In genomic region chr17:27558845-27559244, GRCm38 (mm10) we compare ENCODE assay signal across 8 mouse cellular contexts. TPM values are rescaled to one million over a fixed set of nuclear protein-coding genes. Genes with fewer than 3 reads are reported as not detected.
DNase-seq lines count a peak whose midpoint lies in the region; ATAC-seq lines count a peak whose summit lies in the region.

No protein-coding gene starts in this region.

- peaks cover 33% of the 10 kb centered on the region for H3K4me1 ChIP-seq in neural tube, embryonic 11.5 days (ENCODE audit: control insufficient read depth, insufficient read depth, low read length)
- peaks cover 82% of the 10 kb centered on the region for H3K4me1 ChIP-seq in liver, embryonic 12.5 days

- H3K27me3 ChIP-seq in neural tube, embryonic 11.5 days (ENCODE audit: control insufficient read depth, insufficient read depth, low read length) = no peaks in the 10 kb centered on the region
- H3K27me3 ChIP-seq in liver, embryonic 12.5 days (replicated peaks) = no peaks in the 10 kb centered on the region

- peak overlapping the region; percentile 91 for H3K4me2 ChIP-seq in neural tube, embryonic 11.5 days (ENCODE audit: low read depth)
- H3K4me2 ChIP-seq in liver, embryonic 12.5 days = peak overlapping the region; percentile 96

- peak overlapping the region; percentile 32 for H3K9ac ChIP-seq in neural tube, embryonic 11.5 days (ENCODE audit: low read length)
- peak overlapping the region; percentile 98 for H3K9ac ChIP-seq in liver, embryonic 12.5 days

- peak overlapping the region; percentile 97 for H3K4me3 ChIP-seq in neural tube, embryonic 11.5 days (ENCODE audit: low read depth, low read length)
- H3K4me3 ChIP-seq in liver, embryonic 12.5 days = peak overlapping the region; percentile 91

- H3K36me3 ChIP-seq in neural tube, embryonic 11.5 days (ENCODE audit: control insufficient read depth, insufficient read depth, low read length) = 0 out of 2 replicates have a peak, but pooled peaks cover 2% of the 10 kb centered on the region
- peaks cover 37% of the 10 kb centered on the region for H3K36me3 ChIP-seq in liver, embryonic 12.5 days

- H3K27ac ChIP-seq in neural tube, embryonic 11.5 days (ENCODE audit: low read depth, low read length) = no peak overlapping the region
- peak overlapping the region; percentile 96 for H3K27ac ChIP-seq in liver, embryonic 12.5 days

- DNase-seq in cerebellum, adult 9-11 months = peak; percentile 61
- no peak for DNase-seq in neural tube, embryonic 11.5 days (ENCODE audit: low spot score)
- DNase-seq in neural tube, embryonic 10.5 days (ENCODE audit: extremely low spot score, low spot score) = no peak
- no peak for DNase-seq in c-Kit-positive CD71-positive TER-119-positive erythroid progenitor cells, embryonic 14.5 days (ENCODE audit: low spot score)
- no peak for DNase-seq in embryo, embryonic 10.5 days (ENCODE audit: low spot score)
- no peak for DNase-seq in retina, postnatal 1 day

- no peaks in the 10 kb centered on the region for H3K9me3 ChIP-seq in neural tube, embryonic 11.5 days (ENCODE audit: control insufficient read depth, low read length)
- no peaks in the 10 kb centered on the region for H3K9me3 ChIP-seq in liver, embryonic 12.5 days (replicated peaks)

- WGBS in neural tube, embryonic 11.5 days = 16% methylated on average over 5 of the region's 5 CpGs
- 5% methylated on average over 5 of the region's 5 CpGs for WGBS in liver, embryonic 12.5 days (ENCODE audit: insufficient replicate concordance)

- no peak for ATAC-seq in cerebellum, adult (ENCODE audit: insufficient number of reproducible peaks, low FRiP score, low TSS enrichment)
- ATAC-seq in neural tube, embryonic 11.5 days (ENCODE audit: insufficient read depth, low FRiP score, low TSS enrichment) = no peak
- ATAC-seq in liver, embryonic 12.5 days = no peak

RNA-seq across cellular contexts. Expression of gene Hmga1, which starts 2.5 kb away (rescaled TPM):
- 425 and 456 TPM in 2 replicates for polyA plus RNA-seq in neural tube, embryonic 11.5 days (2014; fragmentation: Nextera tagmentation; extraction: Ambion mirVana)
- 295 and 306 TPM in 2 replicates for polyA plus RNA-seq in liver, embryonic 12.5 days (2016; fragmentation: Nextera tagmentation; extraction: Ambion mirVana)

RNA-seq across cellular contexts. Expression of gene AI413582, which starts 6.7 kb away (rescaled TPM):
- polyA plus RNA-seq in neural tube, embryonic 11.5 days (2014; fragmentation: Nextera tagmentation; extraction: Ambion mirVana) = 19.3 and 24.4 TPM in 2 replicates
- polyA plus RNA-seq in liver, embryonic 12.5 days (2016; fragmentation: Nextera tagmentation; extraction: Ambion mirVana) = 14.1 and 16.8 TPM in 2 replicates

RNA-seq across cellular contexts. Expression of gene Grm4, which starts 37.6 kb away (rescaled TPM):
- 1.8 and 2.5 TPM in 2 replicates for polyA plus RNA-seq in neural tube, embryonic 11.5 days (2014; fragmentation: Nextera tagmentation; extraction: Ambion mirVana)
- polyA plus RNA-seq in liver, embryonic 12.5 days (2016; fragmentation: Nextera tagmentation; extraction: Ambion mirVana) = 0.05 TPM in 1 of 2 replicates, not detected in the other
